Mouse (Mus musculus) CH12.LX (cell line): ENCODE data around the gene Hepacam2.

Experiments
- CTCF ChIP-seq, 2 experiments: IDR thresholded peaks in 1 of 2; conservative IDR thresholded peaks in 1 of 2; 2 replicates each; pipeline ENCODE4 v1.5.1; 2011 to 2012; ENCODE audit warnings: low read depth in 2 of 2, low read length in 2 of 2, improper control_type of control experiment in 1 of 2, inconsistent platforms in 1 of 2, mild to moderate bottlenecking in 1 of 2, moderate library complexity in 1 of 2
- E2F4 ChIP-seq: IDR thresholded peaks from 2 replicates; pipeline ENCODE4 v1.6.1; 2011; ENCODE audit warnings: low read depth, low read length, improper control_type of control experiment; ENCODE audit not compliant: insufficient replicate concordance
- EP300 ChIP-seq: IDR thresholded peaks from 2 replicates; pipeline ENCODE4 v1.6.1; 2011; ENCODE audit warnings: low read length, improper control_type of control experiment
- NELFE ChIP-seq: IDR thresholded peaks from 2 replicates; pipeline ENCODE4 v1.6.1; 2011; ENCODE audit warnings: low read depth, low read length, improper control_type of control experiment
- NRF1 ChIP-seq: IDR thresholded peaks from 2 replicates; pipeline ENCODE4 v1.6.1; 2014; ENCODE audit warnings: low read depth, mild to moderate bottlenecking, inconsistent platforms, low read length, improper control_type of control experiment, moderate library complexity
- POLR2A ChIP-seq: IDR thresholded peaks from 2 replicates; pipeline ENCODE4 v1.6.1; 2011; ENCODE audit warnings: low read depth, mild to moderate bottlenecking, improper control_type of control experiment, low read length
- RAD21 ChIP-seq: IDR thresholded peaks from 2 replicates; pipeline ENCODE4 v1.6.1; 2011; ENCODE audit warnings: low read depth, mild to moderate bottlenecking, low read length, improper control_type of control experiment, moderate library complexity
- USF2 ChIP-seq: conservative IDR thresholded peaks from 2 replicates; pipeline ENCODE4 v1.6.1; 2011; ENCODE audit warnings: low read depth, low read length, improper control_type of control experiment
- ZC3H11A ChIP-seq: IDR thresholded peaks from 2 replicates; pipeline ENCODE4 v1.6.1; 2012; ENCODE audit warnings: low read depth, mild to moderate bottlenecking, inconsistent platforms, low read length, improper control_type of control experiment

GRCm38 (mm10) chr6:3543862-3544261, 45.8 kb upstream of the Hepacam2 start:
- TF ChIP-seq NRF1 (no peak), CTCF (conservative IDR thresholded peaks at IDR 0.05 in 1 of 2, IDR thresholded peaks at IDR 0.05 in 1 of 2; ENCODE audit: low read depth in 2 of 2, low read length in 2 of 2) (no peak), NELFE (no peak), POLR2A (no peak), EP300 (no peak), ZC3H11A (no peak), RAD21 (no peak), USF2 (no peak), E2F4 (no peak)
